Mouse (Mus musculus): Measurements from ENCODE around the gene Pold1. TPM values are rescaled to one million over a fixed set of nuclear protein-coding genes. Genes with fewer than 3 reads are reported as not detected.

The Pold1 gene
- polyA plus RNA-seq, 1 experiment, result 11.1 TPM

GRCm38 (mm10) chr7:44538756-44539624 is 9.7 kb downstream of the Pold1 start:
- Histone ChIP-seq H3K4me1 (ENCODE audit: control insufficient read depth, insufficient read depth, low read length) (peaks cover 3% of the 10 kb centered on the region), H3K27ac (ENCODE audit: insufficient read depth, low read length) (no peak overlapping the region), H3K4me3 (ENCODE audit: insufficient read depth, low read length) (no peak overlapping the region)
- TF ChIP-seq CTCF (IDR thresholded peaks at IDR 0.05; ENCODE audit: extremely low read depth, insufficient read depth, low read length) (no peak), POLR2A (IDR thresholded peaks at IDR 0.05; ENCODE audit: extremely low read depth, insufficient read depth, low read length) (no peak)

DNA sequence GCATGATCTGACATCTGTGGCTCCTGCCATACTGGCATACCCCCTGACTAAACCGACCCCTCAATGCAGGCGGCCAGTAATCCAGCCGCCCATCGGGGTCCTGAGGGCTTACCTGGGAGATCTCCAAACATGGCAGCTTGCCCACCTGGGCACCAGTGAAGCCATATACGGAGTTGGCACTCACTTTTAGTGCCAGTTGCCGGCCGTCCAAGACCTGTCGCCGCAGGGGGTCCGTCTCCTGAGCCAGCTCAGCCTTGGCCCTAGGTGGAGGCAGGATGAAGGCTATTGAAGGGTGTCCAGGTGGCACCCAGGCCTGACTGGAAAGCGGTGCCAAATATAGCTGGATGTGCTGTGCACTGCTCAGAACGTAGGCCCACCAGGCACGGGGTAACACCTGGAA is 11.2 kb downstream of the Pold1 start:
- no peak overlapping the region for H3K27ac ChIP-seq (ENCODE audit: insufficient read depth, low read length)
- H3K4me1 ChIP-seq (ENCODE audit: control insufficient read depth, insufficient read depth, low read length), result peaks cover 3% of the 10 kb centered on the region
- TF ChIP-seq CTCF (IDR thresholded peaks at IDR 0.05; ENCODE audit: extremely low read depth, insufficient read depth, low read length) (no peak), POLR2A (IDR thresholded peaks at IDR 0.05; ENCODE audit: extremely low read depth, insufficient read depth, low read length) (no peak)

DNA sequence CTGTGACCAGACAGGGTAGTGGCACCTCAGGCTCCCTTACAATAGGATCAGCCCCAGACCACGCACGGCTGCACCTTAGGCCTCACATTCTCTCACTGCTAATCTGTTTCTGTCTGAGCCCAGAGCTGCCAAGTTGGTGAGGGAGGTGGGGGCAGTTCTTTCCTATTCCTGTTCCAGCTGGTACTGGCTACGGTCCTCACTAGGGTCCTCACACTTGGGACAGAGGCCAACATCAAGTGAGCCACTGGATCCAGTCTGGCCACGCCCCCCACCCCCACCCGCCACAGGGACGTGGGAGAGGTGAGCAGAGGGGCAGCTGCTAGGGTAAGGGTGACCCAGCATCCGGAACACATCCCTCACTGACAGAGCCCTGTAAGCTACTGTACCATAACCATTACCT is 11.6 kb downstream of the Pold1 start:
- Histone ChIP-seq H3K27ac (ENCODE audit: insufficient read depth, low read length) (no peak overlapping the region), H3K4me1 (ENCODE audit: control insufficient read depth, insufficient read depth, low read length) (peaks cover 3% of the 10 kb centered on the region), H3K4me3 (ENCODE audit: insufficient read depth, low read length) (no peak overlapping the region)
- TF ChIP-seq CTCF (IDR thresholded peaks at IDR 0.05; ENCODE audit: extremely low read depth, insufficient read depth, low read length), result no peak
- no peak for TF ChIP-seq POLR2A (IDR thresholded peaks at IDR 0.05; ENCODE audit: extremely low read depth, insufficient read depth, low read length)

More for the DNA sequence above, 11.2 kb downstream of the Pold1 start:
- H3K4me3 ChIP-seq (ENCODE audit: insufficient read depth, low read length), result no peak overlapping the region

DNA sequence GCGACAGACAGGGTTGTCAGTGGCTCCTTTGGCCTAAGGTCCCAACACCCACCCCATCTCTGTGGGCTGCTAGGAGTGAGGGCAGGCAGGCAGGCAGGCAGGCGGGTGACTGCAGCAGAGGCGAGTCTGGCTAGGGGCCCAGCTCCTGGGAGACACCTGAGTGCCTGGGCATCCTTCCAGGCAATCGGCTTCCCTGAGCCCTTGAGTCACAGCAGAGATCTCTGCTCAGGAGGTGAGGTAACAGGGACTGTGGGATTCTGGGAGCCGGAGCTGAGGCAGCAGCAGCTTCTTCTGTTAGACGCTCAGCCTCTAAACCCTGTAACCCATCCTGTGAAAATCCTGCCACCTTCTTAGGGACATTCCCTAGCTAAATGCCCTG is 12.1 kb downstream of the Pold1 start:
- Histone ChIP-seq H3K27ac (ENCODE audit: insufficient read depth, low read length) (no peak overlapping the region), H3K4me3 (ENCODE audit: insufficient read depth, low read length) (no peak overlapping the region), H3K4me1 (ENCODE audit: control insufficient read depth, insufficient read depth, low read length) (peaks cover 3% of the 10 kb centered on the region)
- TF ChIP-seq POLR2A (IDR thresholded peaks at IDR 0.05; ENCODE audit: extremely low read depth, insufficient read depth, low read length), result no peak
- TF ChIP-seq CTCF (IDR thresholded peaks at IDR 0.05; ENCODE audit: extremely low read depth, insufficient read depth, low read length), result no peak

- TF ChIP-seq CTCF (IDR thresholded peaks at IDR 0.05; ENCODE audit: extremely low read depth, insufficient read depth, low read length) (no peak), POLR2A (IDR thresholded peaks at IDR 0.05; ENCODE audit: extremely low read depth, insufficient read depth, low read length) (no peak)
- Histone ChIP-seq H3K4me1 (ENCODE audit: control insufficient read depth, insufficient read depth, low read length) (peaks cover 3% of the 10 kb centered on the region), H3K27ac (ENCODE audit: insufficient read depth, low read length) (no peak overlapping the region), H3K4me3 (ENCODE audit: insufficient read depth, low read length) (no peak overlapping the region)
Observed at GRCm38 (mm10) chr7:44535657-44536589, 12.7 kb downstream of the Pold1 start.

GRCm38 (mm10) chr7:44534656-44535441 is 13.8 kb downstream of the Pold1 start:
- Histone ChIP-seq H3K4me1 (ENCODE audit: control insufficient read depth, insufficient read depth, low read length) (peaks cover 3% of the 10 kb centered on the region), H3K4me3 (ENCODE audit: insufficient read depth, low read length) (no peak overlapping the region), H3K27ac (ENCODE audit: insufficient read depth, low read length) (no peak overlapping the region)
- TF ChIP-seq CTCF (IDR thresholded peaks at IDR 0.05; ENCODE audit: extremely low read depth, insufficient read depth, low read length), result no peak
- no peak for TF ChIP-seq POLR2A (IDR thresholded peaks at IDR 0.05; ENCODE audit: extremely low read depth, insufficient read depth, low read length)

DNA sequence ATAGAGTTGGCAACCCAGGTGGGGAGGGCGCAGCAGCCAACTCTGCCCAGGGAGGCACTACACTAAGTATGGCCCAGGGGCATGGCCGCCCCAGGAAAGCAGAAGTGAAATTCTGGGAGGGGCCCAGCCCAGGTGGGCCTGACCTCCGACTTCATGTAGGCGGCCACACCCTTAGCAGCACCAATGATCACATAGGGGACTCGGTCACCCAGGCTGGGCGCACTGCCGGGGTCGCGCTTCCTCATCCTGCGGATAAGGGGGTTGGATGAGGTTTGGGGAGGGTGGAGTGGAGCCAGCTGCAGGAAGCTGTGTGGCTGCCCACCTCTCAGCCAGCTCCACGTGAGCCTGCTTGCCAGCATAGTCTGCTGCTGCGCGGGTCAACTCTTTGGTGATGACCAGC is 14.4 kb downstream of the Pold1 start:
- TF ChIP-seq CTCF (IDR thresholded peaks at IDR 0.05; ENCODE audit: extremely low read depth, insufficient read depth, low read length) (no peak), POLR2A (IDR thresholded peaks at IDR 0.05; ENCODE audit: extremely low read depth, insufficient read depth, low read length) (no peak)
- Histone ChIP-seq H3K4me1 (ENCODE audit: control insufficient read depth, insufficient read depth, low read length) (peaks cover 3% of the 10 kb centered on the region), H3K27ac (ENCODE audit: insufficient read depth, low read length) (no peak overlapping the region), H3K4me3 (ENCODE audit: insufficient read depth, low read length) (no peak overlapping the region)

DNA sequence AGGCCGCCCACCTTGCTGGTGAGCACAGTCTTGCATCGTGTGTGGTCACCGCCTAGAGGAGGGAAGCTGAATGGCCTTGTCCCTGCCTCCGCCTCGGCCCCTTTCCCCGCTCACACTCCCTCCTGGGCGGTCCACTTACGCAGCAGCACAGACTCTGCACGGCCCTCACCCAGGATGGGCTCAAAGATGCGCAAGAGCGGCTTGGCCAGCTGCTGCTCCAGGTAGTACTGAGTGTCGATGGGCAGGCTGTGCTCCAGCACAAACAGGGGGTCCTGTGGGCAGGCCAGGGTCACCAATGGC is 15.0 kb downstream of the Pold1 start:
- no peak for TF ChIP-seq POLR2A (IDR thresholded peaks at IDR 0.05; ENCODE audit: extremely low read depth, insufficient read depth, low read length)
- TF ChIP-seq CTCF (IDR thresholded peaks at IDR 0.05; ENCODE audit: extremely low read depth, insufficient read depth, low read length), result no peak
- Histone ChIP-seq H3K27ac (ENCODE audit: insufficient read depth, low read length) (no peak overlapping the region), H3K4me3 (ENCODE audit: insufficient read depth, low read length) (no peak overlapping the region), H3K4me1 (ENCODE audit: control insufficient read depth, insufficient read depth, low read length) (peaks cover 3% of the 10 kb centered on the region)

Data from cortical plate, adult 2 months (tissue).